Mouse (Mus musculus): ENCODE measurements around the gene Susd1. TPM values are rescaled to one million over a fixed set of nuclear protein-coding genes. Genes with fewer than 3 reads are reported as not detected.

Gene Susd1
- polyA plus RNA-seq, 1 experiment from 2014 or later: 11.5 TPM

DNA sequence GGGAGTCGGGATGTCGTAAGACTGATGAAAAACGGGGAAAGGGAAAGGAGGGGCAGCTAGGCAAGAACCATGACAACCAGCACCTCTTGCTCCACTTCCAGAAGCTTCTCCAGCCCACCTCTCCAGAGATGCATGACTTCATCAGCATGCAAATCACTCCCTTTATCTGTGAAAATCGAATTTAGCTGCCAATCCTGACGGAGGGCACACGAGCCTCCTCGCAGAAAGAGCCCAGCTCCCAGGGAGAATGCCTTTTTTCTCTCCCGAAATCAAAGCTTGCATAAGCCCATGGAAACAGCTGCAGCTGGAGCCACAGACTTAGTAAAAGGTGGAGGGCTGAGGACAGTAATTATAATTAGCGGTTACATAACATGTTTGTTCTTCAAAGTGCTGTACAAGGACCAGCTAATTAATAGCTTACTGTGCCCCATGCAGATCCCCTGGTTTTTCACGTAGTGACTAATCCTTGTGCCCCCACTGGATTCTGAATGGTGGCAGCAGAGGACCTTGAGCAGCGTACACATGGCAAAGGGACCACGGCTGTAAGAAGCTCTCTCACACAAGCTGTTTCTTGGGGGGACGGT is 49.9 kb downstream of the Susd1 start:
- H3K27me3 ChIP-seq (ENCODE audit: insufficient read depth, low read length): no peaks in the 10 kb centered on the region
- H3K9me3 ChIP-seq (ENCODE audit: low read length): no peaks in the 10 kb centered on the region
- peak overlapping the region; percentile 10; the same call in 1 of the 2 replicates for H3K4me3 ChIP-seq (ENCODE audit: low read length)
- H3K4me1 ChIP-seq (ENCODE audit: insufficient read depth, low read length): peaks cover 38% of the 10 kb centered on the region
- peak; percentile 4; the same call in 1 of the 2 replicates for ATAC-seq (ENCODE audit: low FRiP score, low TSS enrichment)
- 0 out of 2 replicates have a peak, but pooled peaks cover 3% of the 10 kb centered on the region for H3K36me3 ChIP-seq (ENCODE audit: insufficient read depth, low read length)
- H3K27ac ChIP-seq (ENCODE audit: low read length): peak overlapping the region; percentile 97
- 25% methylated on average over 13 of the region's 13 CpGs for WGBS
- peak overlapping the region; percentile 48 for H3K4me2 ChIP-seq (replicated peaks; ENCODE audit: low read depth, low read length)
- peak overlapping the region; percentile 8 for H3K9ac ChIP-seq (replicated peaks; ENCODE audit: low read length)

DNA sequence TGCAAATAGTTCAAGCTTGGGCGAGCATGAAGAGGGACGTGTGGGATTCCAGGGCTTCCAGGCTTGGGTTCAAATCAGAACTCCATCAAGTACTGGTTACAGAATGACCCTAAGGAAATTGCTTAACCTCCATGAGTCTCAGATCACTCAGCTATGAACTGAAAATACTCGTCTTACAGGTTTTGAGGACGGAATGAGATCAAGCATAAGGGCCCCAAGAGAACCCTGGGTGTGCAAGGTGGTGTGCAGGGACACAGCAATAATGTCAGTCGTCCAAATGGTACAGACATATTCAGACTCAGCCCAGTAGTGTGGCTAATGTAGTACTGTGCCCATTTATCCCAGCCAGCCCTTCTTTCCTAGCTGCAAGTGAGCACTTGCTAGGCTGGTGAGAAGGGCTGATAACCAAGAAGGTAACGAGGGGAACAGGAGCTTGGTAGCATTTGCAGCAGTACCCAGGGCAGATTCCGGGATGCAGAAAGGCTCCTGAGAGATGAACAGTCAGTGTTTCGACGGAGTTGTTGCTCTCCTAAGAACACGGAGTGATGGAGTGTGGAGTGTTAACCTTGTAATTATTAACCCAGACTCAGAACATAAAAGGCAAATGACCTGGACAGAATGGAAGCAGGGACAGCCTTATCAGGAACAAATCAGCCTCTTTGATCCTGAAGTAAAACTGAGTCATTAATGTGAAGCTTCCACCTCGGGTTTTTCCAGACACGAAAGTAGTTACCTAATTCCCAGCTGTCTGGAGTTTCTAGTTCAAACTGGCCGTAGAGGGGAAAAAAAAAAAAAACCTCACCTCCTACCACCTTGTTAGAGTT is 50.8 kb downstream of the Susd1 start:
- Histone ChIP-seq H3K36me3 (ENCODE audit: insufficient read depth, low read length) (0 out of 2 replicates have a peak, but pooled peaks cover 3% of the 10 kb centered on the region), H3K27ac (ENCODE audit: low read length) (peak overlapping the region; percentile 97), H3K9me3 (ENCODE audit: low read length) (no peaks in the 10 kb centered on the region), H3K9ac (replicated peaks; ENCODE audit: low read length) (0 out of 2 replicates have a peak overlapping the region, but pooled peaks have one; percentile 37), H3K4me3 (ENCODE audit: low read length) (no peak overlapping the region), H3K4me1 (ENCODE audit: insufficient read depth, low read length) (peaks cover 38% of the 10 kb centered on the region), H3K4me2 (replicated peaks; ENCODE audit: low read depth, low read length) (peak overlapping the region; percentile 48), H3K27me3 (ENCODE audit: insufficient read depth, low read length) (no peaks in the 10 kb centered on the region)
- peak; percentile 91 for ATAC-seq (ENCODE audit: low FRiP score, low TSS enrichment)
- WGBS: 33% methylated on average over 13 of the region's 13 CpGs

DNA sequence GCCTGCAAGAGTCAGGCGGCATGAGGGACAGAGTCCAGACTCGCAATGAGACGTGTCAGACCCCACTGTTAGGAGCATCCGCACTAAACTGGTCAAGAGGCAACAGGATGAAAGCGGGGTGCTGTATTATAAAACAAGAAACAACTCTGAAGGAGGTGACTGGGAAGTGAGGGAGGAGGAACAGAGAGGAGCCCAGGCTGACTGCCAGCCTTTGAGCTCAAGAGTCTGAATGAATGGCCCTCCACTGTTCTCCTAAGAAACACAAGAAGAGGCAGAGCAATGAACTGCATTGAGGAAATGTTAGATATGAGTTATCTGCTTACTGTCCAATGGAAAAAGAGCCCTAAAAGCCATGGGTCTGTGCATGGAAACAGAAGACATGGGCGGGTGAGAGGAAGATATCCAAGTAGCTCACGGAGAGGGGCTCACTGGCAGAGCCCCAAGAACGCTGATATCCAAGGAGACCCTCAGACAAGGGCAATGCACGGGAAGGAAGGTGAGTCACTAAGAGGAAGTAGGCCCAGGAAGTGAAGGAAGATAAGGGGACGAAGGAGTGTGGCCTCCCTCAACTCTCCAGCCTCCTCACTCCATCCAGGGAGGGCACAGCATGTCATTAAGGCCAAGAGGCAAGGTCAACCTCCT is 53.1 kb downstream of the Susd1 start:
- H3K36me3 ChIP-seq (ENCODE audit: insufficient read depth, low read length): 0 out of 2 replicates have a peak, but pooled peaks cover 1% of the 10 kb centered on the region
- H3K4me3 ChIP-seq (ENCODE audit: low read length): no peak overlapping the region
- no peak overlapping the region for H3K9ac ChIP-seq (replicated peaks; ENCODE audit: low read length)
- peaks cover 46% of the 10 kb centered on the region for H3K4me1 ChIP-seq (ENCODE audit: insufficient read depth, low read length)
- H3K27ac ChIP-seq (ENCODE audit: low read length): peak overlapping the region; percentile 43; the same call in 1 of the 2 replicates
- 69% methylated on average over 10 of the region's 10 CpGs for WGBS
- H3K4me2 ChIP-seq (replicated peaks; ENCODE audit: low read depth, low read length): no peak overlapping the region
- no peaks in the 10 kb centered on the region for H3K27me3 ChIP-seq (ENCODE audit: insufficient read depth, low read length)
- H3K9me3 ChIP-seq (ENCODE audit: low read length): no peaks in the 10 kb centered on the region
- ATAC-seq (ENCODE audit: low FRiP score, low TSS enrichment): no peak

DNA sequence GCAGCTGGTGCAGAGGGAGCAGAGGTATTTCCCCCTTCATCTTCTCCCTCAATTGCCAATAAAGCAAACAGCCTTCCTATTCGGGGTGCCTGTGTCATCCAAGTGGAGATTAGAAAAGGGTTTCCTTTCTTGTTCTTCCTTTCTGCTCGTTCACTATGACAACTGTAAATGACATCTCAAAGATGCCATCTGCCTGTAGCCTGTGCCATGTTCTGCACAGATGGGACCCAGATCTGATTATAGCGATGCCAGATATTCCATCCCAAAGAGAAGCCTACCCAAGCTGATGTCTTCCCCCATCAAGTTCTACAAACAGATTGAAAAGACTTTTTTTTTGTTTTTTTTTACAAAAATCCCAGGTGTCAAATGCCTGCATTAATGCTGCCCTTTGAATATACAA is 54.6 kb downstream of the Susd1 start:
- Histone ChIP-seq H3K4me1 (ENCODE audit: insufficient read depth, low read length) (peaks cover 41% of the 10 kb centered on the region), H3K27ac (ENCODE audit: low read length) (no peak overlapping the region), H3K9me3 (ENCODE audit: low read length) (no peaks in the 10 kb centered on the region), H3K36me3 (ENCODE audit: insufficient read depth, low read length) (no peaks in the 10 kb centered on the region), H3K27me3 (ENCODE audit: insufficient read depth, low read length) (no peaks in the 10 kb centered on the region), H3K9ac (replicated peaks; ENCODE audit: low read length) (no peak overlapping the region), H3K4me3 (ENCODE audit: low read length) (no peak overlapping the region), H3K4me2 (replicated peaks; ENCODE audit: low read depth, low read length) (no peak overlapping the region)
- ATAC-seq (ENCODE audit: low FRiP score, low TSS enrichment): no peak
- 63% methylated on average over 3 of the region's 3 CpGs for WGBS

DNA sequence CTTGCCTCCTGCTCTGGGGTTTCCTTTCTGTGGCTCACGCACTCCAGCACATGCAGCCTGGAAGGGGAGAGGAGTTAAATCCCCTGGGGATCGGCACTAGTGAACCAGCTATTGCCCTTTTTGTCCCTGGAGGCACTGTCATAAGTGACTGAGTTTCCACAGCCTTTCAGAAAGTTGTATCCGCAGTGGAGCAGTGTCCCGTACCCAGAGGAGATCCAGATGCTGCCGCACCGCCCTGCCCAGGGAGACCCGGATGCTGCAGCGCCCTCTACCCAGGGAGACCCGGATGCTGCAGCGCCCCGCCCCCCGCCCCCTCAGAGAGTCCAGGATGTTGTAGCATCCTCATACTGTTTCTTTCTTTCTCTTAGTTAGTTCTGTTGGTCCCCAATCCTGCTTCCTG is 56.3 kb downstream of the Susd1 start:
- no peak overlapping the region for H3K9ac ChIP-seq (replicated peaks; ENCODE audit: low read length)
- no peak overlapping the region for H3K4me3 ChIP-seq (ENCODE audit: low read length)
- H3K4me2 ChIP-seq (replicated peaks; ENCODE audit: low read depth, low read length): peak overlapping the region; percentile 31; the same call in 1 of the 2 replicates
- peaks cover 26% of the 10 kb centered on the region for H3K4me1 ChIP-seq (ENCODE audit: insufficient read depth, low read length)
- no peaks in the 10 kb centered on the region for H3K27me3 ChIP-seq (ENCODE audit: insufficient read depth, low read length)
- no peaks in the 10 kb centered on the region for H3K36me3 ChIP-seq (ENCODE audit: insufficient read depth, low read length)
- WGBS: 22% methylated on average over 11 of the region's 12 CpGs
- peak; percentile 73; the same call in 1 of the 2 replicates for ATAC-seq (ENCODE audit: low FRiP score, low TSS enrichment)
- H3K9me3 ChIP-seq (ENCODE audit: low read length): no peaks in the 10 kb centered on the region
- peak overlapping the region; percentile 2; the same call in 1 of the 2 replicates for H3K27ac ChIP-seq (ENCODE audit: low read length)

DNA sequence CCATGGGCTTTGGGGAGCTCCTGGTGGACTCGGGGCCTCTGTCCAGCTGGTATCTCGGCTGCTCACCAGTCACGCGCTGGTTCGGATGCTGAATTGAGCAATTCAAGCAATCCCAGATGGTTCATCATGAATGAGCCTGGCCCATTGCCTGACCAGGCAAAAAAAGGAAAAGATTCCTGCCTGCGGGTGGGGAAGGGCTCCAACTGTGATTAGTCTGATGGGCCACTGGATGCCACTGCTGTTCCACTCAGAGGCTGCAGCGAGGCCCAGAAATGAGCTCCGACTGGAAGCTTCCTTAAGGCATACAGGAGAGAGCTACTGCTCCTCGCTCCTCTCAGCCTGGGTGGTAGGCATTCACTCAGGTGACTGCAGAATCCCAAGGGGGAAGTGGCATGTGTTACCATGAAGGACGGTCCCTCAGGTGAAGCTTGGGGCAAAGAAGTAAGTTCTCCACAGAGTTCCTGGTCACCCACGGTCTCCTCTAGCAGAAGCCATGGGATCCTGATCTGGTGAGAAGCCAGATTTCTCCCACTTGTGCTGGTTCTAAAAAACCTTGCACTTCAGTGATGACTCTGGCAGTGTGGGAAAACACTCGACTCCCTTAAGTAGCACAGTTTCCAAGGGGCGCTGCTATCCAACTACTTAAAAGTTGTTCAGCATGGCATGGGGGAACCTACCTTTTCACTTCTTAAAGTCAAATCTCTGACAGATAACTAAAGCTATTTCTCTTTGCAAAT is 57.3 kb downstream of the Susd1 start:
- WGBS: 66% methylated on average over 13 of the region's 13 CpGs
- Histone ChIP-seq H3K9ac (replicated peaks; ENCODE audit: low read length) (peak overlapping the region; percentile 27; the same call in 1 of the 2 replicates), H3K9me3 (ENCODE audit: low read length) (no peaks in the 10 kb centered on the region), H3K27ac (ENCODE audit: low read length) (0 out of 2 replicates have a peak overlapping the region, but pooled peaks have one; percentile 15), H3K4me3 (ENCODE audit: low read length) (no peak overlapping the region), H3K4me1 (ENCODE audit: insufficient read depth, low read length) (peaks cover 20% of the 10 kb centered on the region), H3K4me2 (replicated peaks; ENCODE audit: low read depth, low read length) (no peak overlapping the region), H3K27me3 (ENCODE audit: insufficient read depth, low read length) (no peaks in the 10 kb centered on the region), H3K36me3 (ENCODE audit: insufficient read depth, low read length) (no peaks in the 10 kb centered on the region)
- peak; percentile 80; the same call in 1 of the 2 replicates for ATAC-seq (ENCODE audit: low FRiP score, low TSS enrichment)

DNA sequence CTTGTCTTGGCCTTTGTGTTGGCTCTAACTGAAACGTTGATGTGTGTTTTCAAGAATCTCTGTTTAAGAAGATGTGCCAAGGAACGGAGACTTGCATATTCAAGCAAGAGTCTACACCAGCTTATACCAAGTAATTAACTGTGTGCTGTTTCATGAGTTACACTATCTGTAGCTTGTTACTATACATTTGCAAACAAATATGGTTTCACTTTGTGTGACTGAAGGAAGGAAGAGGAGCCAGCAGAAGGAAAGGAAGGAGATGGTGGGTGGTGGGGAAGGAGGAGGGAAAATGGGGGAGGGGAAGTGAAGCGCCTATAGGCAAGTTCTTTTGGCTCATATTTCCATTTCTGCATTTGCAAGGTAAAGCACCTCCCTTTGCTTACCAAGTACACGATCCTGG is 58.0 kb downstream of the Susd1 start:
- peaks cover 19% of the 10 kb centered on the region for H3K4me1 ChIP-seq (ENCODE audit: insufficient read depth, low read length)
- H3K27ac ChIP-seq (ENCODE audit: low read length): no peak overlapping the region
- no peaks in the 10 kb centered on the region for H3K36me3 ChIP-seq (ENCODE audit: insufficient read depth, low read length)
- H3K4me3 ChIP-seq (ENCODE audit: low read length): no peak overlapping the region
- no peaks in the 10 kb centered on the region for H3K27me3 ChIP-seq (ENCODE audit: insufficient read depth, low read length)
- H3K9me3 ChIP-seq (ENCODE audit: low read length): no peaks in the 10 kb centered on the region
- H3K4me2 ChIP-seq (replicated peaks; ENCODE audit: low read depth, low read length): no peak overlapping the region
- H3K9ac ChIP-seq (replicated peaks; ENCODE audit: low read length): no peak overlapping the region
- no peak for ATAC-seq (ENCODE audit: low FRiP score, low TSS enrichment)
- WGBS: 81% methylated on average over 4 of the region's 4 CpGs

DNA sequence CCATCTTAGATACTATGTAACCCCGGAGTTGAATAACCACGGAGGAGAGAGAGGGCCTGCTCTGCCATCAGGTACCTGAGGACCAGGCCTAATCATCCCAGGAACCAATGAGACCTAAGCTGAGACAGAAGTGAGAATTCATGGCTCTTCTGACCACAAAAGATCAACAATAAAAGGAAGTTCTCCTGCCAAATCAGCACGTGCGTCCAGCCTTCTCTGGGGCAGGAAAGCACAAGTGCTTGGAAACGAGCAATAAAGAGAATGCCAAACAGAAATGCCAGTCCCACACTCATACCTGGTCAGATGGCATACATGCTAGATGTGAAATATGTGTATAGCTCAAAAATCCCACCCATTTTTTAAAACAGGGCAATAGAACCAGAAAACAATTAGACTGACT is 58.6 kb downstream of the Susd1 start:
- H3K36me3 ChIP-seq (ENCODE audit: insufficient read depth, low read length): no peaks in the 10 kb centered on the region
- no peaks in the 10 kb centered on the region for H3K27me3 ChIP-seq (ENCODE audit: insufficient read depth, low read length)
- no peak overlapping the region for H3K4me2 ChIP-seq (replicated peaks; ENCODE audit: low read depth, low read length)
- no peak for ATAC-seq (ENCODE audit: low FRiP score, low TSS enrichment)
- no peak overlapping the region for H3K27ac ChIP-seq (ENCODE audit: low read length)
- H3K9ac ChIP-seq (replicated peaks; ENCODE audit: low read length): no peak overlapping the region
- no peak overlapping the region for H3K4me3 ChIP-seq (ENCODE audit: low read length)
- 77% methylated on average over 5 of the region's 5 CpGs for WGBS
- H3K4me1 ChIP-seq (ENCODE audit: insufficient read depth, low read length): peaks cover 14% of the 10 kb centered on the region
- H3K9me3 ChIP-seq (ENCODE audit: low read length): no peaks in the 10 kb centered on the region

DNA sequence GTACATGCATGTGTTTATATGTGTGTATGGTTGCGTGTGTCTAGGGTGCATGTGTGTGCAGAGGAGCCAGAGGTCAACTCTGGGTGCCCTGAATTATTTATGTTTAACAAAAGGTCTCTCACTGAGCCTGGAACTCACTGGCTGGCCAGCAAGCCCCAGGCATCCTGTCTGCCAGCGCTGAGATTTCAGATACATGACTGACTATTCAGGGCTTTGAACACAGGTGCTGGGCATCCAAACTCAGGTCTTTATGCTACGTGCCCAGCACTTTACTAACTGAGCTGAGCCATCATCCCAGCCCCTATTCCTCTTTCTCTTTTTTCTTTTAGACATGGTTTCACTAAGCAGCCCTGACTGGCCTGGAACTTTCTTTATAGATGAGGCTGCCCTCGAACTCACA is 59.8 kb downstream of the Susd1 start:
- H3K4me3 ChIP-seq (ENCODE audit: low read length): no peak overlapping the region
- no peak for ATAC-seq (ENCODE audit: low FRiP score, low TSS enrichment)
- 94% methylated on average over 4 of the region's 4 CpGs for WGBS

More for the DNA sequence above, 59.8 kb downstream of the Susd1 start:
- H3K4me2 ChIP-seq (replicated peaks; ENCODE audit: low read depth, low read length): no peak overlapping the region
- no peaks in the 10 kb centered on the region for H3K9me3 ChIP-seq (ENCODE audit: low read length)
- peaks cover 13% of the 10 kb centered on the region; the same call in 1 of the 2 replicates for H3K4me1 ChIP-seq (ENCODE audit: insufficient read depth, low read length)
- H3K27me3 ChIP-seq (ENCODE audit: insufficient read depth, low read length): no peaks in the 10 kb centered on the region
- H3K27ac ChIP-seq (ENCODE audit: low read length): no peak overlapping the region
- no peak overlapping the region for H3K9ac ChIP-seq (replicated peaks; ENCODE audit: low read length)
- H3K36me3 ChIP-seq (ENCODE audit: insufficient read depth, low read length): no peaks in the 10 kb centered on the region
